Mouse (Mus musculus): Measurements from ENCODE around the gene Pafah2. TPM values are rescaled to one million over a fixed set of nuclear protein-coding genes. Genes with fewer than 3 reads are reported as not detected.
A peak's percentile ranks its signal among the peaks of the same experiment; 100 is the strongest.

Pafah2 gene
- polyA plus RNA-seq, 1 experiment from 2014 or later = 12.6 TPM

DNA sequence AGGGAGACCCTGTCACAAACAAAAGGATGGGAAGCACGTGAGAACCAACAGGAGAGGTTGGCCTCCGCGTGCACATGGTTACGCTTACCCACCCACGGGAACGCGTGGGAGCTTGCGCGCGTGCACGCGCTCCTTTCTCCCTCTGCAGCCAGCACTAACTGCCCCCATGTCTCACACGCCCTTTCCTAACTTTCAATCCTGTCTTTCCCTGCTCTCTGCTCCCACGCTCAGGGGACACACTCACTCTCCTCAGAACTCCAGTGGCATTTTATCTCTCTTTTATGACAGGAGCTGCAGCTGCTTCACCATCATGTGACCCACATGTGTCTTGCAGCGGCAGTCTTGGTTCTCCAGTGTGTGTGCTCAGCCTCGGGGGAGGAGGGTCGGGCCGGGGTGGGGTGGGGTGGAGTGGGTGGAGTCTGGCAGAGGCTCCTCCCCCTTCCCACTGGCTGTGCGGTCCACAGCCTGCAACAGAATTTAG, 5.1 kb downstream of the Pafah2 start:
- H3K27me3 ChIP-seq = no peaks in the 10 kb centered on the region
- no peak overlapping the region for H3K27ac ChIP-seq
- peak overlapping the region; percentile 27 for H3K4me3 ChIP-seq
- WGBS = 4% methylated on average over 19 of the region's 19 CpGs
- H3K9ac ChIP-seq = peak overlapping the region; percentile 25; the same call in 1 of the 2 replicates
- ATAC-seq (ENCODE audit: borderline replicate concordance, extremely low read depth, low FRiP score, low TSS enrichment) = peak; percentile 59; the same call in 1 of the 2 replicates
- no peaks in the 10 kb centered on the region for H3K9me3 ChIP-seq
- H3K4me2 ChIP-seq = peak overlapping the region; percentile 75
- peaks cover 35% of the 10 kb centered on the region for H3K4me1 ChIP-seq
- H3K36me3 ChIP-seq = peaks cover 4% of the 10 kb centered on the region; the same call in 1 of the 2 replicates

DNA sequence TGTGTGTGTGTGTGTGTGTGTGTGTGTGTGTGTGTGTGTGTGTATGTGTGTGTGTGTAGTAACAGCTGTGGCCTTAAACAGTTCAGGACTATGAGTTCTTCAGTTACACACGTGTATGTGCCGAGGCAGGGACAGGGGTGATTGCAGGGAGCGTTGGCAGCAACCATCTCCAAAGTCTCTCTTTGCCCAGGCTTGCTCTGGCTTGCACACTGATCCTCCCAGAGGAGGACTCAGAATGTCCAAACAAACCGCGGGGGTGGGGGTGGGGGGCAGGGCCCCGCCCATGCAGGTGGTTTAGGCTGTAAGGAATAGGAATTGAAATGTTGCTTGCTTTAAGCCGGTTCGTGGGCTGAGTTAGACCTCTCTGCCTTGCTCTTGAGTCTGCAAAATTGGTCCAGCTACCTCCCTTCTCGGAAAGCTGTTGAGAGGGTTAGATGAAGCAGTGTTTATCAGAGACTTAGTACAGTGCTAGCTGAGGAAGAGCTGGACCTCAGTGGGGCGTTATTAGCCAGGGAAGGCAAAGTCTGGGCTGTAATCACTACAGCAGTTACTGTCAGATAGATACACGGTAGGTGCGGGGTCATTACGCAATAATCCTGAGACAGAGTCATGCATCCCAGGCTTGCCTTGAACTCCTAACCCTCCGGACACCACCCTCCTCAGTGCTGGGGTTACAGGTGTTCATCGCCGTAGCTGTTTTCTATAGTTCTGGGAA, 5.9 kb downstream of the Pafah2 start:
- no peak overlapping the region for H3K9ac ChIP-seq
- H3K27ac ChIP-seq = no peak overlapping the region
- H3K4me3 ChIP-seq = no peak overlapping the region
- no peaks in the 10 kb centered on the region for H3K9me3 ChIP-seq
- no peaks in the 10 kb centered on the region for H3K27me3 ChIP-seq
- WGBS = 56% methylated on average over 16 of the region's 16 CpGs
- peak overlapping the region; percentile 75; the same call in 1 of the 2 replicates for H3K4me2 ChIP-seq
- peaks cover 35% of the 10 kb centered on the region for H3K4me1 ChIP-seq
- no peak for ATAC-seq (ENCODE audit: borderline replicate concordance, extremely low read depth, low FRiP score, low TSS enrichment)
- peaks cover 4% of the 10 kb centered on the region; the same call in 1 of the 2 replicates for H3K36me3 ChIP-seq

- peaks cover 4% of the 10 kb centered on the region; the same call in 1 of the 2 replicates for H3K36me3 ChIP-seq
- no peak overlapping the region for H3K4me3 ChIP-seq
- H3K4me2 ChIP-seq = no peak overlapping the region; the same call in 1 of the 2 replicates
- H3K27me3 ChIP-seq = no peaks in the 10 kb centered on the region
- peak; percentile 55; the same call in 1 of the 2 replicates for ATAC-seq (ENCODE audit: borderline replicate concordance, extremely low read depth, low FRiP score, low TSS enrichment)
- WGBS = 47% methylated on average over 16 of the region's 16 CpGs
- no peak overlapping the region for H3K27ac ChIP-seq
- no peak overlapping the region for H3K9ac ChIP-seq
- peaks cover 28% of the 10 kb centered on the region for H3K4me1 ChIP-seq
- H3K9me3 ChIP-seq = no peaks in the 10 kb centered on the region
Measured at GRCm38 (mm10) chr4:134402571-134403262, 6.6 kb downstream of the Pafah2 start.

GRCm38 (mm10) chr4:134403721-134404120, 7.6 kb downstream of the Pafah2 start:
- H3K9ac ChIP-seq = no peak overlapping the region
- WGBS = 53% methylated on average over 7 of the region's 7 CpGs
- H3K4me3 ChIP-seq = no peak overlapping the region
- no peak for ATAC-seq (ENCODE audit: borderline replicate concordance, extremely low read depth, low FRiP score, low TSS enrichment)
- H3K36me3 ChIP-seq = peaks cover 4% of the 10 kb centered on the region; the same call in 1 of the 2 replicates
- no peaks in the 10 kb centered on the region for H3K27me3 ChIP-seq
- no peaks in the 10 kb centered on the region for H3K9me3 ChIP-seq
- H3K27ac ChIP-seq = no peak overlapping the region
- no peak overlapping the region for H3K4me2 ChIP-seq
- peaks cover 24% of the 10 kb centered on the region for H3K4me1 ChIP-seq

DNA sequence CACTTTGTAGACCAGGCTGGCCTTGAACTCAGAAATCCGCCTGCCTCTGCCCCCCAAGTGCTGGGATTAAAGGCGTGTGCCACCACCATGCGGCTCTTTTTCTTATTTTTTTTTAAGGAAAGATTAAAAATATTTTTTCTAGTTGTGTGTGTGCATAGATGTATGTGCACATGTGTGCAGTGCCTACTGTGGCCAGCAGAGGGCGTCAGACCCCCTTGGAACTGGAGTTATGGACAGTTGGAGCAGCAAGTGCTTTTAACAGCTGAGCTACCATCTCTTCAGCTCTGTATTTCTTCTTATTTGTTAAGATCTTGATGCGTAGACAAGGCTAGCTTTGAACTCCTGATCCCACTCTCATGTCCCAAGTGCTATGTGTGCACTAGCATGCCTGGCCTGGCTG, 13.2 kb downstream of the Pafah2 start:
- Histone ChIP-seq H3K27me3 (no peaks in the 10 kb centered on the region), H3K4me3 (no peak overlapping the region), H3K4me2 (no peak overlapping the region), H3K9me3 (no peaks in the 10 kb centered on the region), H3K27ac (no peak overlapping the region), H3K36me3 (peaks cover 15% of the 10 kb centered on the region; the same call in 1 of the 2 replicates), H3K9ac (no peak overlapping the region), H3K4me1 (no peaks in the 10 kb centered on the region)
- ATAC-seq (ENCODE audit: borderline replicate concordance, extremely low read depth, low FRiP score, low TSS enrichment) = no peak
- 63% methylated on average over 5 of the region's 5 CpGs for WGBS

GRCm38 (mm10) chr4:134416177-134416576, 20.1 kb downstream of the Pafah2 start:
- H3K4me3 ChIP-seq = no peak overlapping the region
- 78% methylated on average over 17 of the region's 17 CpGs for WGBS
- H3K9ac ChIP-seq = no peak overlapping the region

DNA sequence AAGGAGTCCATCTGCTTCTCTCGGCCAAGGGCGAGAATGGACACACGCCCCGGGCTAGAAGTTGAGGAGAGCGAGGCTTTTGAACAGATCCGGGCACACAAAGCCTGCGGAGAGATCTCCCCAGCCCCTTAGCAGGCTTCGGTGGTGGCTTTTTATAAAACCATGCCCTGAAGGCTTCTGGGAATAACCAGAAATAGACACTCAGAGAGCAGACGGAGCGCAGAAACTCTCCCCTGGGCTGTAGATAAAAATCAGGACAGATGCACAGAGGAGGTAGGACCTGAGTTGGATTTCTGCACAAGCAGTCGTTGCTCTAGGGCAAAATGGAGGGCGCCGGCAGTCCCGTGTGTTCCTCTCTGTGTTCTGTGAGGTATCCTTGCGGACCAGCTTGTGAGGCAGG, 20.5 kb downstream of the Pafah2 start:
- Histone ChIP-seq H3K9ac (no peak overlapping the region), H3K4me2 (no peak overlapping the region), H3K4me1 (no peaks in the 10 kb centered on the region), H3K9me3 (no peaks in the 10 kb centered on the region), H3K36me3 (peaks cover 22% of the 10 kb centered on the region; the same call in 1 of the 2 replicates), H3K27ac (no peak overlapping the region), H3K27me3 (no peaks in the 10 kb centered on the region), H3K4me3 (no peak overlapping the region)
- WGBS = 79% methylated on average over 15 of the region's 15 CpGs
- ATAC-seq (ENCODE audit: borderline replicate concordance, extremely low read depth, low FRiP score, low TSS enrichment) = no peak

More at GRCm38 (mm10) chr4:134416177-134416576, 20.1 kb downstream of the Pafah2 start:
- no peak for ATAC-seq (ENCODE audit: borderline replicate concordance, extremely low read depth, low FRiP score, low TSS enrichment)
- H3K27me3 ChIP-seq = no peaks in the 10 kb centered on the region
- H3K4me2 ChIP-seq = no peak overlapping the region
- peaks cover 25% of the 10 kb centered on the region; the same call in 1 of the 2 replicates for H3K36me3 ChIP-seq
- H3K27ac ChIP-seq = no peak overlapping the region
- no peaks in the 10 kb centered on the region for H3K9me3 ChIP-seq
- no peaks in the 10 kb centered on the region for H3K4me1 ChIP-seq

DNA sequence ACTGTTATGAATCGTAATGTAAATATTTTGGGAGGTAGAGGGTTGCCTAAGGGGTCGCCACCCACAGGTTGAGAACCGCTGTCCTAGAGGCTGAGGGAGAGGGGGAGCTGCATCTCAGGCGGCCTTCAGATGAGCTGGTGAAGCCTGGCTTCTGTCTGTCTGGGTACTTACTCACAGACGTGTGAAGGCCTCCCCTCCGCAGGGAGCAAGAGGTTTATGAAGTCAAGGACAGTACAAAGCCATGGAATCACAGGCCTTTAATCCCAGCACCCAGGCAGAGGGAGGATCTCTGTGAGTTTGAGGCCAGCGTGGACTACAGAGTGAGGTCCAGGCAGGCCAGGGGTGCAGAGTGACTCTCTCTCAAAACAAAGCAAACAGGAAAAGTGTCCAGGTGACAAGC, 21.0 kb downstream of the Pafah2 start:
- Histone ChIP-seq H3K27ac (no peak overlapping the region), H3K9ac (no peak overlapping the region), H3K4me3 (no peak overlapping the region), H3K27me3 (no peaks in the 10 kb centered on the region), H3K4me2 (no peak overlapping the region), H3K9me3 (no peaks in the 10 kb centered on the region), H3K4me1 (no peaks in the 10 kb centered on the region), H3K36me3 (peaks cover 22% of the 10 kb centered on the region; the same call in 1 of the 2 replicates)
- ATAC-seq (ENCODE audit: borderline replicate concordance, extremely low read depth, low FRiP score, low TSS enrichment) = no peak
- WGBS = 55% methylated on average over 7 of the region's 7 CpGs

GRCm38 (mm10) chr4:134421971-134422370, 25.9 kb downstream of the Pafah2 start:
- H3K4me3 ChIP-seq = no peak overlapping the region
- no peak overlapping the region for H3K4me2 ChIP-seq
- H3K9me3 ChIP-seq = no peaks in the 10 kb centered on the region
- H3K27ac ChIP-seq = no peak overlapping the region
- ATAC-seq (ENCODE audit: borderline replicate concordance, extremely low read depth, low FRiP score, low TSS enrichment) = no peak
- no peak overlapping the region for H3K9ac ChIP-seq
- H3K4me1 ChIP-seq = no peaks in the 10 kb centered on the region
- no peaks in the 10 kb centered on the region for H3K27me3 ChIP-seq
- H3K36me3 ChIP-seq = 0 out of 2 replicates have a peak, but pooled peaks cover 15% of the 10 kb centered on the region
- 54% methylated on average over 11 of the region's 11 CpGs for whole genome bisulfite sequencing

DNA sequence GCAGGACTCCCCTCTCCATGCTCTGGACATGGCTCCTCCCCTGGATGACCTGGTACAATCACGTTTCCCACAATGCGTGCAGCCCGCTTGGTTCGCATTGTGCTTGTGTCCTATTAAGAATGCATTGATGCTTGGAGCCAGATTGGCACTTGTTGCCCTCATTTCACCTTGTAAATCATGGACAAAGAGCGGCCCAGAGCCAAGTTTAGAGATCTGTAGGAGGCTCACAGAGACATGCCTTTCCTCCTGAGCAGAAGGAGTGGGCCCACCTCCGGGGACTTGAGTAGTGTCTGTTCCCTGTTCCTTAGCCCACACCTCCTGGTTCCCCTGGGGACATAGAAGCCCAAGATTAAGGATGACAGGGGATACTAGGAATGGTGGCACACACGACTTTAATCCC, 27.8 kb downstream of the Pafah2 start:
- Histone ChIP-seq H3K4me1 (no peaks in the 10 kb centered on the region), H3K4me2 (no peak overlapping the region), H3K4me3 (no peak overlapping the region), H3K27ac (no peak overlapping the region), H3K9ac (no peak overlapping the region), H3K27me3 (no peaks in the 10 kb centered on the region), H3K36me3 (0 out of 2 replicates have a peak, but pooled peaks cover 6% of the 10 kb centered on the region), H3K9me3 (no peaks in the 10 kb centered on the region)
- ATAC-seq (ENCODE audit: borderline replicate concordance, extremely low read depth, low FRiP score, low TSS enrichment) = no peak
- 89% methylated on average over 7 of the region's 7 CpGs for WGBS

GRCm38 (mm10) chr4:134425088-134425487, 29.0 kb downstream of the Pafah2 start:
- H3K36me3 ChIP-seq = 0 out of 2 replicates have a peak, but pooled peaks cover 6% of the 10 kb centered on the region
- WGBS = 65% methylated on average over 7 of the region's 7 CpGs

More at GRCm38 (mm10) chr4:134425088-134425487, 29.0 kb downstream of the Pafah2 start:
- no peak overlapping the region for H3K9ac ChIP-seq
- H3K27ac ChIP-seq = no peak overlapping the region
- no peaks in the 10 kb centered on the region for H3K27me3 ChIP-seq
- 0 out of 2 replicates have a peak, but pooled peaks cover under 1% of the 10 kb centered on the region for H3K4me1 ChIP-seq
- H3K4me3 ChIP-seq = no peak overlapping the region
- H3K9me3 ChIP-seq = no peaks in the 10 kb centered on the region
- no peak for ATAC-seq (ENCODE audit: borderline replicate concordance, extremely low read depth, low FRiP score, low TSS enrichment)
- no peak overlapping the region for H3K4me2 ChIP-seq
